Mouse (Mus musculus): ENCODE data around the gene Usp36.

The Usp36 gene

GRCm38 (mm10) chr11:118248150-118249011 lies 41.7 kb downstream of the Usp36 start, which contains the start of gene Cyth1:
Gene Cyth1, minus strand, starts transcription at chr11:118248592.
- peak; percentile 99 to 100 for DNase-seq (ENCODE audit: low spot score in 2 of 2)

DNA sequence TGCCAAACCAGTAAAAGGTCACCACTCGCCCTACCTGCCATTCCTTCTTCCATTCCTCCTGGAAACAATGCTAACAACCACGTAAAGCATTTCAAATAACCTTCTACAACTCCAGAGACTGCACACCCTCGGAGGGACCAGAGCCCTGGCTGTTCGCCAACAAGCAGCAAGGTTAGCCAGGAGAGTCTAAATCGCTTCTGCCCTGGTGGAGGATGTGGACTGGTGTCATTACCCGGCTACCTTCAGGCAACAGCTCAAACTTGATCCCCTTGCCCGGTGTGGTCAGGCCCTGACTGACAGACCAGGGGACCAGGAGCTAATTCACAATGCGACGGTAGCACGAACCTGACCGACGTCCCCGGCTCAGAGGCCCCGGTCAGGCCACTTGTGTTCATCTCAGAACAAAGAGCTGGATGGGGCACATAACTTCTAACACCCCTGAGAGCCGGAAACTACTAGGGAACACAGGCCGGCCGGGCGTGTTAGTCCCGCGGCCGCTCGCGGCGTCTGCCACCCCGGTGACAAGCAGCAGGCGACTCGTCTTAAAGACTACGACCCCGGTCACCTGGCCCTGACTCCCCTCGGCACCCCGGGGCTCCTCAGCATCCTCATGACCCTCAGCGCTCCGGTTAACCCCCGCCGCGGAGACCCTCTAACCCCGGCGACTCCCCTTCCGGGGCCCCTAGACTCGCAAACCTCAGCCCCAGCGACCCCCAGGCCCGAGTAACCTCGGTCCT lies 42.5 kb downstream of the Usp36 start:
- peak in 1 of 2 experiments; percentile 47 for DNase-seq (ENCODE audit: low spot score in 2 of 2)

DNA sequence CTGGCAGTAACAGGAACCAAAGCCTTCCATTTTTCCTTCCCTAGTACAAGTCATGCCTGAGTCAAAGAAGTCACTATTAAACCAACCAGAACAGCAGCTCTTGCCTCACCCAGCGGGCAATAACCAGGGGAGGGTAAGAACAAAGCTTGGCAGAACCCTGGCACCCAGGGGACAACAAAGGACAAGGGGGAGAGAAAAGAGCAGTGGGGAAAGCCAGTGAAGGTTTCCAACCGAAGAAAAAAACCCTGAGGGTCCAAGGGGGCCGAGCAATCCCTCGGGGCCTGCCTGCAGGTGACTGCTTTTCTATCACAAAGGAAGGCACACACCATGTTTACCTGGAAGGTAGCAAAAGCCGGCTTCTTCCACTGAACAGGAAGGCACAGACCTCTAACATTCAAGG lies 43.3 kb downstream of the Usp36 start:
- no peak for DNase-seq (ENCODE audit: low spot score in 2 of 2)

GRCm38 (mm10) chr11:118245130-118245529 lies 44.9 kb downstream of the Usp36 start:
- no peak for DNase-seq (ENCODE audit: low spot score in 2 of 2)

DNA sequence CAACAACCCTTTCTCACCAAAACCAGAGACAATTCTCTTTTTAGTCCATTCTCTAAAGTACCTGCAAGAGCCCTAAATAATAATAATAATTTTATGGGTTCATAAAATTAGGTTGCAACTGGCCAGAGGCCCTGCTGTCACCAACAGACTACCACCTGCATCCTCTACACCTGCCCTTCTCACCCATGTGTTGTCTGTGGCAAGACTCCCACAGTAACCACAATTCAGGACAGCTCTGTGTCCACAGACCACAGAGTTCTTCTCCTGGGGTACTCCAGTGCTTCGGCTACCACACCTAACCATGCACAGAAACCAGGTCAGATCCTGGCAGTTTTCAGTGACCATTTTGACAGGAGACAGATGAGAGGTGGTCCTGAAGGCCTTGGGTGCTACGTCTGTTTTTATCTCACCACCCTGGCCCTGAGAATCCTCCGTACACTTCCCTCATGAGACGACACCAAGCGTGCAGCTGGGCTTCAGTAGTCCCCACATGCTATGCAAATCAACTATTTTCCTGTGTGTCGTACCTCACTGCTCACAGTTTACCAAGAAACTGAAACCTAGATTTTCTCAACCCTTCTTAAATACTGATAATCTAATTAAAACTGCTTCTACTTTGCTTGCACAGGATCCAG lies 46.3 kb downstream of the Usp36 start:
- no peak for DNase-seq (ENCODE audit: low spot score in 2 of 2)

DNA sequence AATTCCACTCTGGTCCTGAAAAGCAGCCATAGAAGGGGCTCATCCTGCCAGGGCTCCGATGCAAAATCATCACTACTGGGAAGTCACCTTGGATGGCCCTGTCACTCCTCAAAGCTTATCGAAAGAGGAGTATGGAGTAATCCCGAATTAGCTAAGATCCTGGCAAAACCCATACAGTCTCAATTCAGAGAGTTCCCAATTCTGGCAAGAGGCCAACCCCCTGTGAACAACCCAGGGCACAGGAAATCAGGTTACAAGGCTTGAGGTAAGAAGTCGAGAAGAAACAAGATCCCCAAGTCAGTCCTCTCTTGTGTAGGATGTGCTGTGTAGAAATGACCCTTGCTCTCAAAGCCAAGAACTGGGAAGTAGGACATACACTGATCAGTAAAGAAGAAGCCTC lies 47.5 kb downstream of the Usp36 start:
- no peak for DNase-seq (ENCODE audit: low spot score in 2 of 2)

DNA sequence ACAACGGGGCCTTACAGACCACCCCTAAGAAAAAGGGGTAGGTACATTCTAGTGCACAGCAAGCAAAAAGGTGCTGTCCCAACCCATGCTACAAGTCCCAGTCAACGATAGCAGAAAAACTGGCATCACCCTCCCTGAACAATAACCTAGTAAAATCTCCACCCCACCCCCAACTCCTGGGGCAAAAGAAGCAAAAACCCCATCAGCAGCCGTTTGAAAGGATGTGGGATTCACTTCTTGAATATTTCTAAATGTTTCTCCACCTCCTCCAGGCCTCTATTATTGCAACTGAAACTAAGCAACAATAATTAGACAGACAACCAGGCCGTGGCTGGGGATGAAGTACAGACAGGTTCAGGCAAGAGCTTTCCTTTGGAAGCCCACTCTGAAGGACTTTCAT lies 49.7 kb downstream of the Usp36 start:
- no peak for DNase-seq (ENCODE audit: low spot score in 2 of 2)

GRCm38 (mm10) chr11:118239281-118240198 lies 50.5 kb downstream of the Usp36 start:
- DNase-seq (ENCODE audit: low spot score in 2 of 2), result no peak

- no peak for DNase-seq (ENCODE audit: low spot score in 2 of 2)
Observed at GRCm38 (mm10) chr11:118236520-118237190, 53.4 kb downstream of the Usp36 start.

- DNase-seq (ENCODE audit: low spot score in 2 of 2), result no peak
Observed at GRCm38 (mm10) chr11:118234929-118235328, 55.1 kb downstream of the Usp36 start.

- DNase-seq (ENCODE audit: low spot score in 2 of 2), result no peak
Observed at GRCm38 (mm10) chr11:118234500-118234899, 55.5 kb downstream of the Usp36 start.

DNA sequence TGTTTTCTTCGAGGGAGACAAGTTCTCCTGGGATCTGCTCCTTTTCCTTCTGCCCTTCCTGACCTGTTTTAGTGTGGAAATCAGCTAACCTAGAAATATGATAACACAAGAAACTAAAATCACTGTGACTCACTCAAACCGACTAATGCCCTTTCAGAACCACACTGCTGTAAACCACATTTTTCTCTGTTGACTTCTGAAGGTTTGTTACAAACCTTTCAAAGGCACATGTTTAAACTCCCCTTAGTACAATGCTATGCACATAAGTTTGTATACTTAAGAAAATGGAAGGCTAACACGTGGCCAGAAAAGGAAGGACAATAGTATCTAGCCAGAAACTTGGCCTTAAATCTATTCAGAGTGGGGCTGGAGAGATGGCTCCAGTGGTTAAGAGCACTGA lies 56.1 kb downstream of the Usp36 start:
- no peak for DNase-seq (ENCODE audit: low spot score in 2 of 2)

- no peak for DNase-seq (ENCODE audit: low spot score in 2 of 2)
Observed at GRCm38 (mm10) chr11:118232314-118232831, 57.7 kb downstream of the Usp36 start.

DNA sequence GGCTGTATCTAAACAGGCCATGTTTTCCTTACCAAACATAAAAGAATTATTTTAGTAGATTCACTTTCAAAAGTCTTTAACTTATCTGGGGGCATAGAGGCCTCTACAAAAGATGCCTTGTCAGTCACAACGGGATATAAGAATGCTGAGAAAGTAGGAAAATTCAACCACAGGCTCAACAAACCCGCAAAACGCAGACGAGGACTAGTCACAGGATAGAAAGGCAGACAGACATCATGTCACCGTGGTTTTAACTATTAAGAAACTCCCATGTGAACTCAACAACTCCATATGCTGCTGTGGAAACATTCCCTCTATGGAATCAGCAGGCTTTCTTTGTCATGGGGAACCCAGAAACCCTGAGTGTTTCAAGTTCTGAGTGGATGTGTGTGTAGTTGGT lies 60.1 kb downstream of the Usp36 start:
- no peak for DNase-seq (ENCODE audit: low spot score in 2 of 2)

GRCm38 (mm10) chr11:118227650-118228049 lies 62.4 kb downstream of the Usp36 start:
- DNase-seq (ENCODE audit: low spot score in 2 of 2), result no peak

GRCm38 (mm10) chr11:118226850-118227249 lies 63.2 kb downstream of the Usp36 start:
- no peak for DNase-seq (ENCODE audit: low spot score in 2 of 2)

DNA sequence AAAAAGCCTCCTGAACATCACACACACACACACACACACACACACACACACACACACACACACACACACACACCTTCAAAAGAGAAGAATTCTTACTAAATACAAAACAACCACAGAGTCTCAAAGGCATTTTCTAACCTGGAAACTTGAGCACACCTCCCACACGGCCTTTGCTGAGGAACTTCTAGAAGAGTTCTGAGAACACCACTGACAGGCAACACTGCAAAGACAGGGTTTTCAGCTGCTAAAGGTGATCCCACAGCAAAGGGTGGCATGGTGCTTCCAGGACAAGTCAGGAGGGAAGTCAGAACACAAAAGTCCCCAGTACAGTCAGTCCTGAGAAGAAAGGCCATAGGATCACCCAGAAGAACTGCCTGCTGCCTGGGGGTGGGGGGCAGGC lies 64.2 kb downstream of the Usp36 start:
- DNase-seq (ENCODE audit: low spot score in 2 of 2), result no peak

- no peak for DNase-seq (ENCODE audit: low spot score in 2 of 2)
Observed at GRCm38 (mm10) chr11:118225056-118225836, 64.8 kb downstream of the Usp36 start.

DNA sequence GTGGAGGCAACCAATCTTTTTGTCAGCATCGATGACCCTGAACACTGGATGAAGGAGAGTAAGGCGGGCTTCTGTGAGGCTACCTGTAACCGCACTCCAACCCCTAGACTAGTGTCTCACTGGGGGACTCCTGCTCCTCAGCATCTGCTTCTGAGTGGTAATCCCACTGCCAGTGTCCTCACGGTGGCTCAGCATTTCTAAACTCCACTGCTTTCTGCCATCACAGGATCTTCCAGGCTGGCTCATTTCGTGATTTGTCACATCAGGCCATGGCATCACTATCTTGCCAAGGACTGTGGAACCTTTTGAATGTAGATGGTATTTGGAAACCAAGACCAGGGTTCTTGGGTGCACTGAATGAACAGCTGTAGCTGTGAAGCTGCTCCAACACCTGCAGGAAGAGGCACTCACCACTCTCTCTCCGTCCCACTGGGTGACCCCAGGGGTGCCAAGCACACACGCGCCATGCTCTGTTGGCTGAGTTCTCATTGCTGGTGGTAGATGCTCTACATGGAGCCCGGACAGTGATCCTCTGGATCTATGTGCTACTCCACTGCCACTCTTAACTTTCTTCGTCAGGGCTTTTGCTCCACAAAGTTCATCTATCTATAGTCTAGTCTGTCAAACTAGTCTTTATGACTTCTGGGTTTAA lies 66.5 kb downstream of the Usp36 start:
- DNase-seq (ENCODE audit: low spot score in 2 of 2), result no peak
